Mouse (Mus musculus) neural tube, embryonic 14.5 days (tissue): ENCODE results near the gene Dapk2. TPM values are rescaled to one million over a fixed set of nuclear protein-coding genes. Genes with fewer than 3 reads are reported as not detected.

Source experiments
- ATAC-seq: fragments of 200-750 bp; cut with Nextera tagmentation; 2 replicates; pipeline ENCODE4 v1.8.0; 2017; ENCODE audit warnings: low read depth, mild to moderate bottlenecking, moderate TSS enrichment, moderate library complexity
- H3K27ac ChIP-seq: fragments of 300-500 bp; sonication (generic); 2 replicates; pipeline ENCODE4 v1.5.1; 2014; ENCODE audit warnings: low read depth, mild to moderate bottlenecking, control low read depth, low read length, moderate library complexity, mixed read lengths
- H3K27me3 ChIP-seq: fragments of 300-500 bp; sonication (generic); 2 replicates; pipeline ENCODE4 v1.6.1; 2014; ENCODE audit warnings: low read length; ENCODE audit not compliant: control insufficient read depth, insufficient read depth
- H3K36me3 ChIP-seq: fragments of 300-500 bp; sonication (generic); 2 replicates; pipeline ENCODE4 v1.6.1; 2014; ENCODE audit warnings: low read length, mixed read lengths; ENCODE audit not compliant: control insufficient read depth, insufficient read depth
- H3K4me1 ChIP-seq: fragments of 300-500 bp; sonication (generic); 2 replicates; pipeline ENCODE4 v1.6.1; 2014; ENCODE audit warnings: low read length; ENCODE audit not compliant: control insufficient read depth, insufficient read depth
- H3K4me2 ChIP-seq: fragments of 300-500 bp; sonication (generic); 2 replicates; pipeline ENCODE4 v1.6.1; 2014; ENCODE audit warnings: mild to moderate bottlenecking, low read depth, low read length, control low read depth
- H3K4me3 ChIP-seq: fragments of 300-500 bp; sonication (generic); 2 replicates; pipeline ENCODE4 v1.5.1; 2014; ENCODE audit warnings: low read depth, low read length, control low read depth, mixed read lengths
- H3K9ac ChIP-seq: fragments of 300-500 bp; sonication (generic); replicated peaks from 2 replicates; pipeline ENCODE4 v1.6.1; 2014; ENCODE audit warnings: low read depth, mild to moderate bottlenecking, control low read depth, low read length, mixed read lengths
- H3K9me3 ChIP-seq: fragments of 300-500 bp; sonication (generic); 2 replicates; pipeline ENCODE4 v1.6.1; 2016; ENCODE audit warnings: low read length; ENCODE audit not compliant: control insufficient read depth
- WGBS: fragments of 180-500 bp; shearing (Covaris S2); extraction: QIAGEN DNeasy Blood & Tissue Kit; methylation state at CpG from one replicate; pipeline ENCODE4 v1.1.7; 2014; 5-methylcytosine and 5-hydroxymethylcytosine counted together
- polyA plus RNA-seq: library from polyadenylated mRNA; unstranded; fragments of >200 nt; fragmentation: Nextera tagmentation; extraction: Ambion mirVana; gene quantifications from 2 replicates; pipeline ENCODE4 v1.2.1, GENCODE M21; 2014

Dapk2 gene
- polyA plus RNA-seq = 0.25 and 0.63 TPM in 2 replicates

DNA sequence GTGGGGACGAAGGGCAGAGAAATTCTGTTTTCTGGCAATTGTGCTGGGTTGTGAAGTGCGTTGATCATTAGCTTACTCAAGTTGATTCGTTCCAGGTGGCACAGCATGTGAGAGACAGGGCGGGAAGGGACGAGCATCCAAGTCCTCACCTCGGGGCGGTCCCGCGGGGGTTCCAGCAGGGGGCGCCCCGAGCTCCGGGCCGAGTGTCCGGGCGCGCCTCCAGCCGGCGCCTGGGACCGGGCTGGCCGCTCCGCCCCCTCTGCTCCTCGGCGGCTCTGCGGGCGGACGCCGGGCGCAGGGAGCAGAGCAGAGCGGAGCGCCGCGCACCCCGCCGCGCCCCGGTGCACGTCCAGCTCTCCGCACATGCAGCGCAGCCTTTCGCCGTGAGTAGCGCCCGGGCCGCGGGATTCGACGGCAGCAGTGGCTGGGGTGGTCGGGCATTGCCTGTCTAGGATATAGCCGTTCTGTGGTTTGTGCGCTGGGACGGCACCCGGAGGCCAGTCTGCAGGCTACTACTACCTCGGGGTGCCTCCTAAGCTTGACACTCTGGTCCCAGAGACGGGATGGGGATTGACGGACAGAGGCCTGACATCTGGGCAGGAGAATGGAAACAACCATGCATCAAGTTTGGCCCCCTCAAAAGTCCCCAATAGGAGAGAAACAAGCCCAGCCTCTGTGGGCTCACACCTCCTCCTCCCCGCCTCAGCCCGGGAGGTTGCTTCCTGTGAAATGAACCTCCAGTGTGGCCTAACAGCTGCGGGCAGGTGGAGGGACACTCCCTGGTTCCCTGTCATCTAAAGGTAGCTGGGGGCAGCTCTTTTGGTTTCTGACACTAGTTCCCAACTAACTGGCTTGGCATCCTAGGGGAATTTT lies at the start of gene Dapk2:
Gene Dapk2 (plus strand): TSS at position 266 of the 873 bp plus-strand sequence.
- WGBS = 2% methylated on average over 49 of the region's 58 CpGs
- H3K9ac ChIP-seq = no peak within 1 kb of the TSS
- ATAC-seq = peak; percentile 76

DNA sequence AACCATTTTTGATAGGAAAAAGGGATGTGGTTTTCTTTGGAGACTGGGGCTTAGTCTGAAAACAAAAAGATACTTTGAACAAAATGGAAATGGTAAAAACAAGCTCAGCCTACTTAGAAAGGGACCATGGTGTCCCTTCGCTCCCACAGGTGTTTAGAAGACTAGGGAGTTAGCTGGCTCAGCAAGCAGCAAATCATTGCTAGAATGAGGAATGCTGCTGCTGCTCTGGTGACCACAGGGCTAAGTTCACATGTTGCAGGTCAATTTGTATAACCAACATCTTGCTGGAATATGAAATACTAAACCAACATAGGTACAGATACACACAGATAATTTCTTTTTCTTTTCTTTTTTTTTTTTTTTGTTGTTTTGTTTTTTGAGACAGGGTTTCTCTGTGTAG lies 48.4 kb upstream of the Dapk2 start:
- Histone ChIP-seq H3K27me3 (no peaks in the 10 kb centered on the region), H3K4me3 (no peak overlapping the region), H3K36me3 (peaks cover 25% of the 10 kb centered on the region), H3K9me3 (no peaks in the 10 kb centered on the region), H3K27ac (no peak overlapping the region), H3K4me2 (no peak overlapping the region), H3K4me1 (no peaks in the 10 kb centered on the region), H3K9ac (no peak overlapping the region)
- no peak for ATAC-seq
- WGBS = 90% methylated on average over 1 of the region's 1 CpGs

More for the DNA sequence above, at the start of gene Dapk2:
- 0 out of 2 replicates have a peak, but pooled peaks cover 5% of the 10 kb centered on the region for H3K27me3 ChIP-seq
- H3K4me1 ChIP-seq = peaks cover 5% of the 10 kb centered on the region; the same call in 1 of the 2 replicates
- no peaks in the 10 kb centered on the region for H3K36me3 ChIP-seq
- peak within 1 kb of the TSS; percentile 40 for H3K4me2 ChIP-seq
- H3K9me3 ChIP-seq = no peaks in the 10 kb centered on the region
- peak within 1 kb of the TSS; percentile 25 for H3K4me3 ChIP-seq
- H3K27ac ChIP-seq = no peak within 1 kb of the TSS

DNA sequence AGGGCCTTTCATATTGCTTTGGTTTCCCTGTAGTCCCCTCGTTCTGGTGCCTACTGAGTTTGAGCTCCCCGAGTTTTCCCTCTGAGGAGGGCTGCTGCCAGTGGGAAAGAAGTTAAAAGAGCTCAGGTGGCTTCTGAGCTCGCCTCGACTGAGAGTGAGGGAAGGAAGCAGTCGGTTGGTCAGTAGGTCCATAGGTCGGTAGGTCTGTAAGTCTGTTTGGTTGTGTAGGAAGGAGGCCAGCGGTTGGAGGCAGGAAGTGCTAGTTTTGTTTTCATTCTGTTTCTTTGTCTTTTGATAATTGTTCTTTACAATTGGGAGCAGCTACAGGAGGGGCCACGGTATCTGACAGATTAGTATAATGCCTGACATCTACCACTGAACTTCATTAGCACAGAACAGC lies 47.9 kb upstream of the Dapk2 start:
- H3K4me2 ChIP-seq = no peak overlapping the region
- no peaks in the 10 kb centered on the region for H3K4me1 ChIP-seq
- H3K9ac ChIP-seq = no peak overlapping the region
- WGBS = 54% methylated on average over 8 of the region's 8 CpGs
- no peaks in the 10 kb centered on the region for H3K27me3 ChIP-seq
- no peak overlapping the region for H3K27ac ChIP-seq
- no peaks in the 10 kb centered on the region for H3K9me3 ChIP-seq
- ATAC-seq = no peak
- H3K4me3 ChIP-seq = no peak overlapping the region
- H3K36me3 ChIP-seq = peaks cover 20% of the 10 kb centered on the region

- peaks cover 16% of the 10 kb centered on the region for H3K36me3 ChIP-seq
- no peak overlapping the region for H3K27ac ChIP-seq
- no peak overlapping the region for H3K4me2 ChIP-seq
- ATAC-seq = no peak
- 29% methylated on average over 8 of the region's 8 CpGs for WGBS
- no peak overlapping the region for H3K9ac ChIP-seq
- no peak overlapping the region for H3K4me3 ChIP-seq
- H3K27me3 ChIP-seq = no peaks in the 10 kb centered on the region
- H3K4me1 ChIP-seq = no peaks in the 10 kb centered on the region
- H3K9me3 ChIP-seq = no peaks in the 10 kb centered on the region
These were observed 47.2 kb upstream of the Dapk2 start for GRCm38 (mm10) chr9:66110611-66111379.

DNA sequence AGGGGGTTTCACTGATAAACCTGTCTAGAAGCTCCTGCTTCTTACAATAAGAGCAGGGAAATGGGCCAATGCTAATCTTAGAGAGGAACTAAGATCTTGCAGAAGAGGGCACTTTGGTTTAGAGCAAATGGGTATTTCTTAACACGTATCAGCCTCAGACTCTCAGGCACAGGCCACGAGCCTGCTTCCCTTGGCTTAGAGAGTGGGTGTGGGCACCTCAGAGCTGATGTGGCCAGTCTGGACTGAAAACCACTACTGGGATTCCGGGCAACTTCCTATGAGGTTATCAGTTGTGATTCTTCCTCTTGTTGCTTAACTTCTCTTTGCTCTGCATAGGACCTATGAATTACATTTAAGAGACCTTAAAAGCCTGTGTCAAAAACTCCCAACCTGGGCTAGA lies 43.7 kb upstream of the Dapk2 start:
- Histone ChIP-seq H3K4me2 (no peak overlapping the region), H3K4me3 (no peak overlapping the region), H3K9ac (no peak overlapping the region), H3K9me3 (no peaks in the 10 kb centered on the region), H3K27me3 (no peaks in the 10 kb centered on the region), H3K27ac (no peak overlapping the region), H3K36me3 (no peaks in the 10 kb centered on the region), H3K4me1 (no peaks in the 10 kb centered on the region)
- ATAC-seq = no peak
- 95% methylated on average over 3 of the region's 3 CpGs for WGBS

DNA sequence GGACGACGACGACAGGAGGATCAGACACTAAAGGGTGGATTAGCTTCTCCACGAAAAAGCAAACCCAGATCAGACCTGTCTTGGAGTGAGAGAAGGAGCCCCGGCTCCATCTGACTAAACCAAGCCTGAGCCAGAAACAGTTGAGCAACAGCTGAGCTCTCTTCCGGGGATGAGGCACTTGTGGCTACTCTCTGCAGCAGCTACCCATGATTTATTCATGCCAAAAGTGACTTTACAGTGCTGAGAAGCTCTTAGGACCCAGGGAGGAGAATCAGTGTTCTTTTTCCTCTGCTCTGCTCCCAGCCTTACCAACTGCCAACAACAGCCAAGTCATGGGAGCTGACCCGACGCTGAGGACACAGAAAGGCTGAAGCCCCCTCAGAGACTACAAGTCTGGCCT lies 41.1 kb upstream of the Dapk2 start:
- no peak overlapping the region for H3K27ac ChIP-seq

GRCm38 (mm10) chr9:66119498-66119897 lies 38.5 kb upstream of the Dapk2 start:
- Histone ChIP-seq H3K9me3 (no peaks in the 10 kb centered on the region), H3K27ac (no peak overlapping the region), H3K9ac (no peak overlapping the region), H3K36me3 (no peaks in the 10 kb centered on the region), H3K4me2 (no peak overlapping the region), H3K4me3 (no peak overlapping the region), H3K4me1 (peaks cover 20% of the 10 kb centered on the region), H3K27me3 (no peaks in the 10 kb centered on the region)
- WGBS = 99% methylated on average over 2 of the region's 2 CpGs
- no peak for ATAC-seq

More for the DNA sequence above, 41.1 kb upstream of the Dapk2 start:
- Histone ChIP-seq H3K27me3 (no peaks in the 10 kb centered on the region), H3K9ac (no peak overlapping the region; the same call in 1 of the 2 replicates), H3K4me1 (peaks cover 5% of the 10 kb centered on the region; the same call in 1 of the 2 replicates), H3K4me3 (no peak overlapping the region), H3K36me3 (no peaks in the 10 kb centered on the region), H3K4me2 (no peak overlapping the region), H3K9me3 (no peaks in the 10 kb centered on the region)
- ATAC-seq = no peak
- 66% methylated on average over 8 of the region's 8 CpGs for WGBS

DNA sequence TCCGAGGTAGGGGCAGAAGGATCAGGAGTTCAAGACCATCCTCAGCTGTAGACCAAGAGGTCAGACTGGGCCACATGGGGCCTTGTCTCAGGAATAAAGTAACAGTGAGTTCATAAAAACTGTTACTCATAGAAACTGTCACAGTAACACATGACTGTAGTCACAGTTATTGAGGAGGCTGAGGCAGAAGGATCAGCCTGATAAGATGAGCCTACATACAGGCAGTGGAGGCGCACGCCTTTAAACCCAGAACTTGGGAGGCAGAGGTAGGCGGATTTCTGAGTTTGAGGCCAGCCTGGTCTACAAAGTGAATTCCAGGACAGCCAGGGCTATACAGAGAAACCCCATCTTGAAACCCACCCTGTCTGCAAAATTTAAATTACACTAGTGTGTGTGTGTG lies 37.9 kb upstream of the Dapk2 start:
- Histone ChIP-seq H3K27me3 (no peaks in the 10 kb centered on the region), H3K9ac (no peak overlapping the region), H3K9me3 (no peaks in the 10 kb centered on the region), H3K4me1 (peaks cover 22% of the 10 kb centered on the region), H3K4me3 (no peak overlapping the region), H3K27ac (no peak overlapping the region), H3K36me3 (no peaks in the 10 kb centered on the region), H3K4me2 (no peak overlapping the region)
- WGBS = 95% methylated on average over 4 of the region's 4 CpGs
- no peak for ATAC-seq

GRCm38 (mm10) chr9:66120945-66121344 lies 37.1 kb upstream of the Dapk2 start:
- Histone ChIP-seq H3K4me1 (peaks cover 24% of the 10 kb centered on the region), H3K27me3 (no peaks in the 10 kb centered on the region), H3K4me2 (no peak overlapping the region), H3K9me3 (no peaks in the 10 kb centered on the region), H3K36me3 (no peaks in the 10 kb centered on the region), H3K27ac (no peak overlapping the region), H3K9ac (no peak overlapping the region), H3K4me3 (no peak overlapping the region)
- no peak for ATAC-seq
- WGBS = 68% methylated on average over 3 of the region's 3 CpGs
